Mouse (Mus musculus) layer of hippocampus, postnatal 14 days (tissue): ENCODE data around the gene Siah1b. TPM values are rescaled to one million over a fixed set of nuclear protein-coding genes. Genes with fewer than 3 reads are reported as not detected.

Experiments used
- DNase-seq, 2 experiments: peaks; one replicate each; pipeline ENCODE4 v3.0.0; 2021 to 2022; ENCODE audit warnings: low spot score in 2 of 2, mixed read lengths in 1 of 2
- total RNA-seq, 2 experiments: library from RNA; stranded (reverse); gene quantifications; 2 replicates each; pipeline ENCODE4 v1.2.3; 2021

The Siah1b gene
- total RNA-seq, 2 experiments from 2014 or later: 10.5 to 13.6 TPM

- DNase-seq: no peak
These were observed 40.9 kb downstream of the Siah1b start for GRCm38 (mm10) chrX:164035401-164035800.

GRCm38 (mm10) chrX:164032526-164032925 lies 43.8 kb downstream of the Siah1b start:
- DNase-seq: no peak

GRCm38 (mm10) chrX:164027607-164028289 lies 48.5 kb downstream of the Siah1b start, which contains the start of gene Car5b:
TSS of gene Car5b (minus strand) at chrX:164027997.
- DNase-seq: peak; percentile 11 to 72

Other genes starting within 250 kb of the Siah1b start
- gene Ap1s2, start 167.5 kb downstream of the Siah1b start, total RNA-seq: 10 to 100 TPM; 39.9 to 41.8 TPM
- 10 to 100 TPM; 41.1 to 52.1 TPM for gene Zrsr2, start 117.8 kb downstream of the Siah1b start, total RNA-seq
- gene Car5b, start 48.5 kb downstream of the Siah1b start, total RNA-seq: 1 to 10 TPM; 3.0 to 3.6 TPM
- gene Cltrn, start 12.3 kb upstream of the Siah1b start, total RNA-seq: not detected
- 1 to 10 TPM; 1.4 to 1.8 TPM for gene Ace2, start 62.8 kb upstream of the Siah1b start, total RNA-seq
- 1 to 10 TPM; 1.0 to 1.4 TPM for gene Bmx, start 181.7 kb upstream of the Siah1b start, total RNA-seq
- gene Pir, start 192.9 kb upstream of the Siah1b start, total RNA-seq: 1 to 10 TPM; 3.2 to 5.3 TPM